15 mouse cellular contexts compared by ENCODE assay signal in genomic region chr7:79079212-79079611, GRCm38 (mm10). TPM values are rescaled to one million over a fixed set of nuclear protein-coding genes. Genes with fewer than 3 reads are reported as not detected.
"Had no signal": no experiment of that assay in that cellular context is flagged by ENCODE, and none has a peak within 500 bp of the region (broad histone marks: within the 10 kb centered on the region; RNA-seq: fewer than 3 reads in every experiment).

No protein-coding gene starts in this region.

- H3K27me3 ChIP-seq: liver, embryonic 13.5 days; lung, embryonic 15.5 days had no signal

- ATAC-seq: liver, postnatal 0 days; midbrain, embryonic 16.5 days had no signal

- H3K4me1 ChIP-seq: liver, embryonic 13.5 days; lung, embryonic 15.5 days; midbrain, embryonic 12.5 days had no signal

- H3K27ac ChIP-seq: kidney, postnatal 0 days; layer of hippocampus, adult 2 months; liver, embryonic 13.5 days; lung, embryonic 15.5 days; macrophage; midbrain, embryonic 12.5 days; stomach, postnatal 0 days had no signal

- DNase-seq: kidney, adult 9 months; kidney, postnatal 4 days; liver; liver, embryonic 13.5 days; liver, postnatal 0 days; lung, postnatal 14 days; thymus, postnatal 4 days had no signal

- H3K4me2 ChIP-seq: liver, embryonic 13.5 days; lung, embryonic 15.5 days; midbrain, embryonic 12.5 days had no signal

- H3K36me3 ChIP-seq: liver, embryonic 13.5 days; lung, embryonic 15.5 days; midbrain, embryonic 12.5 days had no signal

- H3K9me3 ChIP-seq: liver, embryonic 13.5 days; lung, embryonic 15.5 days; megakaryocyte, embryonic 14.5 days; midbrain, embryonic 12.5 days had no signal

- H3K4me3 ChIP-seq: layer of hippocampus, adult 2 months; liver, embryonic 13.5 days; lung, embryonic 15.5 days; megakaryocyte, embryonic 14.5 days; midbrain, embryonic 12.5 days had no signal

- H3K9ac ChIP-seq: liver, embryonic 13.5 days; liver, postnatal 0 days; lung, embryonic 15.5 days; midbrain, embryonic 12.5 days had no signal

RNA-seq across cellular contexts. Expression of gene Acan, which starts 25.9 kb away (rescaled TPM):
- polyA plus RNA-seq: liver, postnatal 0 days; macrophage had no signal

RNA-seq across cellular contexts. Expression of gene Hapln3, which starts 51.6 kb away (rescaled TPM):
- polyA plus RNA-seq: liver, postnatal 0 days; macrophage had no signal
